Mouse (Mus musculus): Measurements from ENCODE around the gene Alpk1. TPM values are rescaled to one million over a fixed set of nuclear protein-coding genes. Genes with fewer than 3 reads are reported as not detected.

Gene Alpk1
- polyA plus RNA-seq (2012; rRNA removed), result 6.5 and 10.0 TPM in 2 replicates

GRCm38 (mm10) chr3:127780021-127780644 lies at the start of gene Alpk1:
Alpk1 (minus strand) TSS chr3:127780527.
- under 1% methylated on average over 24 of the region's 24 CpGs for WGBS
- DNase-seq (ENCODE audit: low read depth, low spot score), result peak; percentile 77

DNA sequence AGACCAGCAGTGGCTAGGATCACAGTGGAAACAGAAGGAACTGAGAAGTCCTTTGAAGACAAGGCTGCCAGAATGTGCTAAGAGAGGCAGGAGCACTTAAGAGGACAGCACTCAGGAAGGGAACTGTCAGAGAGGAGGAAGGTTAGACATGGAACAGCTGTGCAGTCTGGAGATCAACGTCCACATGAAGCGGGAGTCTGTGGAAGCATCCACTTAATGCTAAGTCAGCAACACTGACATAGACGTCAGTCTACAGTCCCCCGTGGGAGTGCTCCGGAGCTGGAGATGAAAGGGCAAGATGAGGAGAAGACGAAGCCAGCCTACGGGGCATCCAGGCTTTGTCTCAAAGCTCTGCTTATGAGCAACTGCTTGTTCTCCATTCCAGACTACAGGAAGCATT lies 46.8 kb upstream of the Alpk1 start:
- no peak for DNase-seq (ENCODE audit: low read depth, low spot score)
- WGBS, result 48% methylated on average over 7 of the region's 7 CpGs

DNA sequence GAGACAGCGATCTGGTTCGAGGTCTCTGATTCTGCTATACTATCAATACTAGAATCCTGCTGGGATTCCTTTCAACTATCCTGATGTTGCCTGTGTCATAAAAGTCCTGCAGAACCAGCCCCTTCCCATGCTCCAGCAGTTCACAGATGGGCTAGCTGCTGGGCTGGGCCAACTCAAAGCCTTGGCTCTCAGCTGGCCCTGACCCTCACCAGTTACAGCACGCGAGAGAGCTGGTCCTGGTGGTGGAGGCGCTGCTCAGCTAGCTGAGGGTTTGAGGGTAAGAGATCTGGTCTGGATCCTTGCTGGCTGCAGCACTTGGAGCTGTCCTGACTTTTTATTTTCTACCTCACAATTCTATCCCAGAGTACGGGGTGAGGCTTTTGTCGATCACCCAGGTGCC lies 46.2 kb upstream of the Alpk1 start:
- no peak for DNase-seq (ENCODE audit: low read depth, low spot score)
- WGBS, result 80% methylated on average over 7 of the region's 7 CpGs

- DNase-seq (ENCODE audit: low read depth, low spot score), result no peak
These were observed 43.8 kb upstream of the Alpk1 start for GRCm38 (mm10) chr3:127823886-127824863.

GRCm38 (mm10) chr3:127821209-127821608 lies 40.9 kb upstream of the Alpk1 start:
- WGBS, result 67% methylated on average over 5 of the region's 5 CpGs
- DNase-seq (ENCODE audit: low read depth, low spot score), result no peak

More at GRCm38 (mm10) chr3:127823886-127824863, 43.8 kb upstream of the Alpk1 start:
- WGBS, result 73% methylated on average over 17 of the region's 17 CpGs

GRCm38 (mm10) chr3:127820400-127820799 lies 40.1 kb upstream of the Alpk1 start:
- 64% methylated on average over 1 of the region's 1 CpGs for WGBS
- no peak for DNase-seq (ENCODE audit: low read depth, low spot score)

GRCm38 (mm10) chr3:127818694-127819663 lies 38.7 kb upstream of the Alpk1 start:
- DNase-seq (ENCODE audit: low read depth, low spot score), result peak; percentile 80
- 30% methylated on average over 11 of the region's 11 CpGs for WGBS

DNA sequence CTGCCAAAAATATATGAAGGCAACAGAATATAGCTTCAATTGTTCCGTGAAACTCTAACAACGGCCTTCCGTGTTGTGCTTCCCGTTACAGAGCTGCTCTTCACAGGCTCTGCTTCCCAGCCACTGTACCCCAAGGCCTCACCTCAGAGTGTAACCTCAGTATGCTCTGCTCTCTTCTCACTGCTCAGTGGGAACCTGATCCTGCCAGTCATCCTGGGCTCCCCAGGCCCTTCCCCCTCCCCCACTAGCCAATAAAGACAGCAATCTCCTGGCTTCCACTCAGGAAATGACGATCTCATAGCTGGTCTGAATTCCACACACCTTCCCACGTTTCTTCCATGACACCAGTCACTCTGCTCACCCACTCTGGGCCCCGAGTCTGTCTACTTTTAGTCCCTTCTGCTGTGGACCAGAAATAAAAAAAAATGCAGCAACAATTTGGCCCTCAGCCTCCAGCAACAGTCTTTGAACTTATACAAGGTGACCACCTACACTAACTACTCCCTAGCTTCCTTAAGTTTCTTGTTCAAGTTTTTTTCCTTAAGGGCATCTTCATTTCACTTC lies 36.9 kb upstream of the Alpk1 start:
- DNase-seq (ENCODE audit: low read depth, low spot score), result no peak
- WGBS, result 75% methylated on average over 7 of the region's 7 CpGs

- WGBS, result 89% methylated on average over 7 of the region's 7 CpGs
- no peak for DNase-seq (ENCODE audit: low read depth, low spot score)
These were observed 28.8 kb upstream of the Alpk1 start for GRCm38 (mm10) chr3:127809103-127809502.

DNA sequence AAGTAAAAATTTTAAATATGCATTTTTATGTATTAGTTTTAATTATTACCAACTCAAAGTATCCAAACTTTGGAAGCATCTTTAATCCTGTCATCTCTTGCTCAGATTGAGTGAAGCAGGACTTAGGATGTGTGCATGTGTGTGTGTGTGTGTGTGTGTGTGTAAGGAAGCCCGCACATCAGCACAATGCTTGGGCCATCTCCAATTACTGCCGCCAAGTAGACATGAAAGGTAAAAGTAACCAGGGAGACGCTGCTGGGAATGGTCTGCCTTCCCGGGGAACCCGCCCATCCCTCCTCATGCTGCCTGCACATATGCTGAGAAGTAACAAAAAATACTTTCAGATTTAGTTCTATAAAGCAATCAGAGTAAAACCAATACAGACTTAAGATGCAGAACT lies 27.5 kb upstream of the Alpk1 start:
- WGBS, result 76% methylated on average over 5 of the region's 5 CpGs
- no peak for DNase-seq (ENCODE audit: low read depth, low spot score)

DNA sequence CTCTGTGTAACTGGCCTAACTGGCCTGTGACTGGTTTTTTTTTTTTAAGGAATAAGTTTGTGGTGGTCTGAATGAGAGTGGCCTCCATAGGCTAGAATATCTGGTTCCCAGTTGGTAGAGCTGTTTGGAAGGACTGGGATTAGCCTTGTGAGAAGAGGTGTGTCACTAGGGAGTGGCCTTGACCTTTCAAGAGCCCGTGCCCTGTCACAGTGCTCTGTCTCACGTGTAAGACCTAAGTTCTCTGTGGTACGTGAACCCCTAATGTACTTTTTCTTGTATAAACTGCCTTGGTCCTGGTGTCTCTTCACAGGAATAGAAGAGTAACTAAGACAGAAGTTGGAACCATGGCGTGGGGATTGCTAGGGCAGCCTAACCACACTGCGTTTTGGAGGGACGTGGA lies 25.7 kb upstream of the Alpk1 start:
- WGBS, result 77% methylated on average over 6 of the region's 6 CpGs
- no peak for DNase-seq (ENCODE audit: low read depth, low spot score)

GRCm38 (mm10) chr3:127805071-127805470 lies 24.7 kb upstream of the Alpk1 start:
- WGBS, result 51% methylated on average over 12 of the region's 12 CpGs
- DNase-seq (ENCODE audit: low read depth, low spot score), result no peak

DNA sequence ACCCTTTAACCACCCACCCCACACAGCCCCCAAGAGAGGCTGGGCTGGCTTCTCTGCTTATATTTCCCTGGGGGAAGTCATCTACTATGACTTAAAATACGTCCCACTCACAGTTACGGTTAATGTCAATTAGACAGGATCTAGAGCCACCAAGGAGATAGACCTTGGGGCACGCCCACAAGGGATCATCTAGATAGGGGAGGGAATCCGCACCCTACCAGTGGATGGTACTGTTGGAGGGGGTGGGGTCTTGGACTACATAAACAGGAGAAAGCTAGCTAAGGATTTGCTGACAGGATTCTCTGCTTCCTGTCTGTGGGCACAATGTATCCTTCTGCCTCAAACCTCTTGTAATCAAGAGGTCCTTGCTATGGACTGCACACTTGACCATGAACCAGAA lies 24.1 kb upstream of the Alpk1 start:
- WGBS, result 76% methylated on average over 4 of the region's 4 CpGs
- DNase-seq (ENCODE audit: low read depth, low spot score), result no peak

- 52% methylated on average over 8 of the region's 8 CpGs for WGBS
- no peak for DNase-seq (ENCODE audit: low read depth, low spot score)
These were observed 22.5 kb upstream of the Alpk1 start for GRCm38 (mm10) chr3:127802814-127803213.

- 90% methylated on average over 8 of the region's 8 CpGs for WGBS
- DNase-seq (ENCODE audit: low read depth, low spot score), result no peak
These were observed 20.8 kb upstream of the Alpk1 start for GRCm38 (mm10) chr3:127801162-127801561.

DNA sequence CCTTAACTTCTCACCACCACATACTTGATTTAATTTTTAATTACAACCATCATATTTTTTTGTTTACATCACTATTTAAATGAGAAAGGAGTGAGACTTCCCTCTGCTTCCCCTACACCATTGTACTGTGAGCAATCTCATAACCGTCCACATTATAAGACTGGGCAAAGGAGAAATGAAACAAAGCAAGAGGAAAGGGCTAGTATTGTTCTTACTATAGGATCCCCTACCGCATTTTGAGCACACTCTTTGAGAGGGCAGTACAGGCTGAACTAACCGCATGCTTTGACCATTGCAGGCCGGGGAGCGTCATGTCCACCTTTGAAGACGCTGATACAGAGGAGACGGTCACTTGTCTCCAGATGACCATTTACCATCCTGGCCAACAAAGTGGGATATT lies 15.9 kb upstream of the Alpk1 start:
- 77% methylated on average over 7 of the region's 7 CpGs for WGBS
- no peak for DNase-seq (ENCODE audit: low read depth, low spot score)

DNA sequence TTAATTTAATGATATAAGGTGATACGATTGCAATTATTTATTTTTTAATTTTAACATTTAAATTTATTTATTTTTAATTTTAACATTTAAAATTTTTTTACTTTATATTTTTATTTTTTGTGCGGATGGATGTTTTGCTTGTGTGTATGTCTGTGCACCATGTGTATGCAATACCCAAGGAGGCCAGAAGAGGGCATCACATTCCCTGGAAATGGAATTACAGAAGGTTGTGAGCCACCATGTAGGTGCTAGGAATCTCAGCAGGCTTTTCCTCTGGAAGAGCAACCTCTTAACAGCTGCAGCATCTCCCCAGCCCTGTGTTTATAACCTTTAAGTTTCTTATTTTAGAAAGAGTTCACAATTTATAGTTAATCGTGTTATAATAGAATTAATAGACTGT lies 15.4 kb upstream of the Alpk1 start:
- 93% methylated on average over 3 of the region's 3 CpGs for WGBS
- DNase-seq (ENCODE audit: low read depth, low spot score), result no peak

- WGBS, result 86% methylated on average over 7 of the region's 7 CpGs
- no peak for DNase-seq (ENCODE audit: low read depth, low spot score)
These were observed 12.7 kb upstream of the Alpk1 start for GRCm38 (mm10) chr3:127793022-127793421.
